Mouse (Mus musculus) liver, postnatal 0 days (tissue): ENCODE data around the gene Pgc. TPM values are rescaled to one million over a fixed set of nuclear protein-coding genes. Genes with fewer than 3 reads are reported as not detected.

ENCODE experiments used
- ATAC-seq: fragments of 200-750 bp; cut with Nextera tagmentation; 2 replicates; pipeline ENCODE4 v1.8.0; 2017; ENCODE audit warnings: mild to moderate bottlenecking, moderate library complexity
- DNase-seq: peaks from one replicate; pipeline ENCODE4 v3.0.0-alpha.2; 2016
- H3K27ac ChIP-seq: fragments of 300-500 bp; sonication (generic); 2 replicates; pipeline ENCODE4 v1.5.1; 2014; ENCODE audit warnings: antibody characterized with exemption, moderate library complexity, mild to moderate bottlenecking, low read depth
- H3K27me3 ChIP-seq: fragments of 300-500 bp; sonication (generic); 2 replicates; pipeline ENCODE4 v1.6.1; 2014; ENCODE audit warnings: low read length, control low read depth, mixed read lengths; ENCODE audit not compliant: insufficient read depth
- H3K36me3 ChIP-seq: fragments of 300-500 bp; sonication (generic); replicated peaks from 2 replicates; pipeline ENCODE4 v1.6.1; 2014; ENCODE audit warnings: mild to moderate bottlenecking, control low read depth, low read length, moderate library complexity, mixed read lengths; ENCODE audit not compliant: insufficient read depth
- H3K4me1 ChIP-seq: fragments of 300-500 bp; sonication (generic); 2 replicates; pipeline ENCODE4 v1.6.1; 2014; ENCODE audit warnings: antibody characterized with exemption, mild to moderate bottlenecking, control low read depth; ENCODE audit not compliant: insufficient read depth
- H3K4me2 ChIP-seq: fragments of 300-500 bp; sonication (generic); 2 replicates; pipeline ENCODE4 v1.6.1; 2014; ENCODE audit warnings: low read depth, mild to moderate bottlenecking, low read length, moderate library complexity, mixed read lengths
- H3K4me3 ChIP-seq: fragments of 300-500 bp; sonication (generic); 2 replicates; pipeline ENCODE4 v1.5.1; 2014; ENCODE audit warnings: low read depth, low read length
- H3K9ac ChIP-seq: fragments of 300-500 bp; sonication (generic); replicated peaks from 2 replicates; pipeline ENCODE4 v1.6.1; 2014; ENCODE audit warnings: mild to moderate bottlenecking, moderate library complexity
- H3K9me3 ChIP-seq: fragments of 300-500 bp; sonication (generic); 2 replicates; pipeline ENCODE4 v1.6.1; 2016; ENCODE audit warnings: mild to moderate bottlenecking, control low read depth, low read length, mixed read lengths
- CTCF ChIP-seq: sonication (generic); IDR thresholded peaks from 2 replicates; pipeline ENCODE4 v1.5.1; 2016; ENCODE audit warnings: antibody characterized with exemption, low read depth
- EP300 ChIP-seq: IDR thresholded peaks from 2 replicates; pipeline ENCODE4 v1.6.1; 2016; ENCODE audit warnings: antibody characterized with exemption, low read depth, mild to moderate bottlenecking
- WGBS: fragments of 180-500 bp; shearing (Covaris S2); extraction: QIAGEN DNeasy Blood & Tissue Kit; methylation state at CpG from one replicate; pipeline ENCODE4 v1.1.7; 2014; ENCODE audit not compliant: insufficient replicate concordance; 5-methylcytosine and 5-hydroxymethylcytosine counted together
- polyA plus RNA-seq: library from polyadenylated mRNA; unstranded; fragments of >200 nt; fragmentation: Nextera tagmentation; extraction: Ambion mirVana; gene quantifications from 2 replicates; pipeline ENCODE4 v1.2.1, GENCODE M21; 2015

The Pgc gene
- polyA plus RNA-seq, 1 experiment from 2014 or later: 0.15 TPM

DNA sequence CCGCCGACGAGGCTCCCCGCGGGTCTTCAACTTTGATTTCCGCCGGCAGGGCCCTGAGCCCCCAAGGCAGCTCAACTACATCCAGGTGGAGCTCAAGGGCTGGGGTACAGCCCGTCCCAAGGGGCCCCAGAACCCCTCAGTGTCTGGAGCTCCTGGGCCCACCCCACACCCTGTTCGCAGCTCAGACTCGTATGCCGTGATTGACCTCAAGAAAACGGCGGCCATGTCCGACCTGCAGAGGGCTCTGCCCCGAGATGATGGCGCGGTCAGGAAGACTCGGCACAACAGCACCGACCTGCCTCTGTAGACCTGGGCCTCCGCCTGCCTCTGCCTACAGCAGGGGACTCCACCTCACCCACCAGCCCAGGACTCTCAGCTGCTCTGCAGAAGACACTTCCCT, 23.1 kb upstream of the Pgc start:
- WGBS: 43% methylated on average over 20 of the region's 20 CpGs
- Histone ChIP-seq H3K9ac (no peak overlapping the region), H3K27ac (no peak overlapping the region), H3K9me3 (no peaks in the 10 kb centered on the region), H3K4me1 (peaks cover 3% of the 10 kb centered on the region; the same call in 1 of the 2 replicates), H3K4me3 (no peak overlapping the region), H3K36me3 (no peaks in the 10 kb centered on the region), H3K4me2 (no peak overlapping the region), H3K27me3 (0 out of 2 replicates have a peak, but pooled peaks cover 5% of the 10 kb centered on the region)
- DNase-seq: no peak
- TF ChIP-seq EP300 (no peak), CTCF (no peak)
- ATAC-seq: no peak

DNA sequence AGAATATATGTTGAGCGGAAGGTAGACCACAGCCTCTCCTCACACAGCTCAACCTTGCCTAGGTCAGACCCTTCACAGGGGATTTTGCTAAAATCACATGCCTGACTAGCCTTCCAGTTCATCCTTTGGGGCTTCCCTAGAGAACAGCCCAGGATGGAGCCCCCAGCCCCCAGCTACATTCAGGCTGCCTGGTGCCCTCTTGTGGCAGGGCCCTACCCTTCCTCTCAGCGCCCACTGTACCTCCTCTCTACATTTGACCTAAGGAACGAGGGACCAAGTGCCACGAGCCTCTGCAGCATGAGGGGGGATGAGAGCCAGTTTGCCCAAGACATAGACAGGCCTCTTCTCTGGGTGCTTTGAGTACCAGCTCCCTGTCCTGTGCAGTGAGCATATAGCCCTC, 21.9 kb upstream of the Pgc start:
- H3K4me2 ChIP-seq: no peak overlapping the region
- 0 out of 2 replicates have a peak, but pooled peaks cover 5% of the 10 kb centered on the region for H3K27me3 ChIP-seq
- no peak overlapping the region for H3K4me3 ChIP-seq
- TF ChIP-seq CTCF: 0 out of 2 replicates have a peak, but pooled peaks have one; percentile 9
- TF ChIP-seq EP300: no peak
- DNase-seq (no peak), ATAC-seq (no peak)
- no peak overlapping the region for H3K9ac ChIP-seq
- H3K27ac ChIP-seq: no peak overlapping the region
- peaks cover 3% of the 10 kb centered on the region; the same call in 1 of the 2 replicates for H3K4me1 ChIP-seq
- no peaks in the 10 kb centered on the region for H3K9me3 ChIP-seq
- 62% methylated on average over 4 of the region's 4 CpGs for whole genome bisulfite sequencing
- no peaks in the 10 kb centered on the region for H3K36me3 ChIP-seq

DNA sequence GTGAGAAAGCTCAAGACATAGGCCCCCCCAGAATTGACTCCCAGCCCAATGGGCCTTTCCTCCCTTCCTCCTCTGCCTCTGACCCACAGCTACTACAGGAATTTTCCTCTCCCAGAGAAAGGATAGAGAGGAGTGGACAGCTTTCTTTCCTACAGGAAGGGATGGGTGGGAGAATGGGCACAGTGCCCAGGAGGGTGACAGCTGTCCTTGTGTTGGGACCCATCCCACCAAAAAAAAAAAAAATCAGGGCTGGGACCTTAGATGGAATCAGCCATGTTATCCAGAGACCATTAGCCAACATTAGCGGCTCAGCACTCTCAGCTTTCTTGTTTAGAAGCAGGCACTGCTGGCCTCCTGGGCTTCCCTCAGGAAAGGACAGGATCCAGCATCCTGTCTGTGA, 20.4 kb upstream of the Pgc start:
- Histone ChIP-seq H3K9ac (no peak overlapping the region), H3K4me3 (no peak overlapping the region), H3K4me2 (no peak overlapping the region), H3K9me3 (no peaks in the 10 kb centered on the region), H3K27me3 (0 out of 2 replicates have a peak, but pooled peaks cover 5% of the 10 kb centered on the region), H3K4me1 (no peaks in the 10 kb centered on the region), H3K36me3 (no peaks in the 10 kb centered on the region), H3K27ac (no peak overlapping the region)
- 50% methylated on average over 1 of the region's 1 CpGs for WGBS
- DNase-seq (no peak), ATAC-seq (no peak)
- TF ChIP-seq EP300: no peak
- no peak for TF ChIP-seq CTCF

DNA sequence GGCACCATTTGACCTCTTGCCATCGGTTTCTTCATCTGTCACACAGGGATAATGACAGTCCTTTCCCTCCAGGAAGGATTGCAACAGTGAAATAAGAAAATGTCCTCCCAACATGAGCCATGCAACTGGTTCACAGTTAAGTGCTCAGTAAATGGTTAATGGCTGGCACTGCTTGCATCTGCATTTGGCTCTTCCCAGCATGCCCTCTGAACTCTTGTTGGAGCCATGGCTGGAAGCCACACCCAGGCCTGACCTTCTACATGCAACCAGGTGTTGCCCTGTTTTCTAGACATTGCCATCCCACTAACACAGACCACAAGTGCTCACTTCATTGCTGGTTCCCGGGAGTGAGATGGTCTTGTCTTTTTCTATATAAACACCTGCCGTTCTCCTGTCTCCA, 18.7 kb upstream of the Pgc start:
- Histone ChIP-seq H3K4me3 (no peak overlapping the region), H3K9ac (no peak overlapping the region), H3K9me3 (no peaks in the 10 kb centered on the region), H3K4me2 (no peak overlapping the region), H3K36me3 (no peaks in the 10 kb centered on the region), H3K4me1 (no peaks in the 10 kb centered on the region), H3K27ac (no peak overlapping the region), H3K27me3 (0 out of 2 replicates have a peak, but pooled peaks cover 4% of the 10 kb centered on the region)
- ATAC-seq (no peak), DNase-seq (no peak)
- 83% methylated on average over 3 of the region's 3 CpGs for WGBS
- TF ChIP-seq EP300 (no peak), CTCF (no peak)

DNA sequence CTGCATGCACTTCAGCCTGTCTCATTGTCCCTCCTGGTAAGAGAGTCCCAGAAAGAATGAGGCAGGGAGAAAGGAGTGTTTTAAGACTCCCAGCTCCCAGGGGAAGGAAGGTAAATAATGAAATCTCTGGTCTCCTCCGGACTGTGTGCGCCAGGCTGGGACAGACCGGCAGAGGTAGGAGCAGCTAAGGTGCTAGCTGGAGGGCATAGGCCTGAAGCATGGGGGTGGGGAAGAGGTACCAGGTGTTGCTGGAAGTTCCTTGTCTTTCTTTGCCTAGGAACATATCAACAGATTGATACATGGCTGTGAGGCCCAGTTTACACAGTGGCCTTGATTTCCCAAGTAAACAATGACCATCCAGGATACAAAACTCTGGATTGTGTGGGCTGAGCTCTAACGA, 17.7 kb upstream of the Pgc start:
- no peaks in the 10 kb centered on the region for H3K9me3 ChIP-seq
- WGBS: 59% methylated on average over 4 of the region's 4 CpGs
- no peaks in the 10 kb centered on the region for H3K4me1 ChIP-seq
- no peak for TF ChIP-seq EP300
- TF ChIP-seq CTCF: no peak
- H3K4me2 ChIP-seq: no peak overlapping the region
- DNase-seq: no peak
- H3K36me3 ChIP-seq: no peaks in the 10 kb centered on the region
- H3K9ac ChIP-seq: no peak overlapping the region
- H3K27me3 ChIP-seq: no peaks in the 10 kb centered on the region
- no peak for ATAC-seq
- no peak overlapping the region for H3K4me3 ChIP-seq
- H3K27ac ChIP-seq: no peak overlapping the region

GRCm38 (mm10) chr17:47710036-47710435, 16.6 kb upstream of the Pgc start:
- Histone ChIP-seq H3K27ac (no peak overlapping the region), H3K27me3 (no peaks in the 10 kb centered on the region), H3K4me1 (no peaks in the 10 kb centered on the region), H3K4me3 (no peak overlapping the region), H3K9me3 (no peaks in the 10 kb centered on the region), H3K36me3 (no peaks in the 10 kb centered on the region), H3K9ac (no peak overlapping the region), H3K4me2 (no peak overlapping the region)
- TF ChIP-seq CTCF (no peak), EP300 (no peak)
- WGBS: 42% methylated on average over 3 of the region's 3 CpGs
- DNase-seq: no peak
- ATAC-seq: no peak

DNA sequence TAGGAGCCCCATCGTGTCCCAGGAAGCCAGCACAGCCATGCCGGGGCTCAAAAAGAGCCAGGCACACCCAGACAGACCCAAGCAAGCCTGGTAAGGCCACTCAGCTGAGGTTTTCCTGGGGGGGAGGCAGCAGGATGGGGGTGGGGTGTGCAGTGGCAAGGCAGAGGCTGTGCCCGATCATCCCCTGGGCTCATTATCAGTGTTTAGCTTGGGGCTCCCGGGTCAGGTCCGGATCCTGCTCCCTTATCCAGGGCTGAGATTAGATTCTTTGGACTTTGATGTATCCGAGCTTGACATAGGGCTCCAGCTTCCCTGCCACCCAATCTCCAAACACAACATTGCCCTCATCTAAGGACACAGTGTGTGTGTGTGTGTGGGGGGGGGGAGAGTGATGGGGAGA, 14.8 kb upstream of the Pgc start:
- H3K4me3 ChIP-seq: no peak overlapping the region
- WGBS: 36% methylated on average over 6 of the region's 6 CpGs
- H3K9me3 ChIP-seq: no peaks in the 10 kb centered on the region
- no peaks in the 10 kb centered on the region for H3K4me1 ChIP-seq
- H3K36me3 ChIP-seq: no peaks in the 10 kb centered on the region
- no peak overlapping the region for H3K9ac ChIP-seq
- no peak for DNase-seq
- no peak for TF ChIP-seq CTCF
- TF ChIP-seq EP300: no peak
- H3K27me3 ChIP-seq: no peaks in the 10 kb centered on the region
- no peak overlapping the region for H3K4me2 ChIP-seq
- H3K27ac ChIP-seq: no peak overlapping the region
- ATAC-seq: no peak
